In the genomic region with DNA sequence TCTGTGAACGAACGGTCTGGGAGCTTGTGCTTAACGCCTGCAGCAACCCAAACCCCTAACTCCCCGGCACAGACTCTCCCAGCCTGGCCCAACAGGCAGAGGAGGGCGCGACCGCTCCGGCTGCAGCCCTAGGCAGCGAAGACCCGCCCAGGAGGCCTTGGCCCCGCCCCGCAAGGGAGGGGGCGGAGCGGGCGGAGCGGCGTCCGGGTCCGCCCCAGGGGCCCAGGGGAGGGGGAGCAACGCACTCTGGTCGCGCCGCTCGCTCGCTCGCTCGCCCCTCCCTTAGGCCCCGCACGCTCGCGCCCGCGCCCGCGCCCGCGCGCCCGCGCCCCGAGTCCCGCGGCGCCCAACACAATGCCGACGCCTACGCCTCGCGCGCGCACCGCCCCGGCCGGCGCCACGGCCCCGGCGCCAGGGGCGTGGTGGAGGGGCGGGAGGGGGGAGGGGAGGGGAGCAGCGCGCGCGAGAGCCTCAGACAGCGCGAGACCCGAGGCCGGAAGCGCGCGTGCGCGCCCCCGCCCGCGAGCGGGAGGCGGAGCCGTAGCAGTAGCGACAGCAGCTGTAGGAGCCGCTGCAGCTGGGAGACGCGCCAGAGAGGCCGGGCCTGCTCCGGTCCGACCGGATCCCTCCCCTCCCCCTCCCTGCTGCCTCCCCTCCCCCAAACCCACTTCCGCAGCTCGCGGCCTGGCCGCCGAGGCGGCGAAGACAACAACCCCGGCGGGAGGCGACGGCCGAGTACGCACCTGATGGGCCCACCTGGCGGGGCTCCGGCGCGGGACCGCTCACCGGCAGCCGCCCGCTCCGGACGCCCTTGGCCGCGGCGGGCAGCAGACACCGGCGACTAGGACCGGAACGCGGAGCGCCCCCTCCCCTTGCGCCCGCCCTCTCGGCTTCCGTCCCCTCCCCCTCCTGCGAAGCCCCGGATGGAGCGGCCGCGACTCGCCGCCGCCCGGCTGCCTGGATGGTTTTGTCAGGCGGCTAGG, we compare ENCODE assay signal across 8 mouse cellular contexts. TPM values are rescaled to one million over a fixed set of nuclear protein-coding genes. Genes with fewer than 3 reads are reported as not detected.
DNase-seq lines count a peak whose midpoint lies in the region; ATAC-seq and TF ChIP-seq lines count a peak whose summit lies in the region.

No protein-coding gene starts in this region.

- TF ChIP-seq CTCF in liver, embryonic 14.5 days (IDR thresholded peaks at IDR 0.05; ENCODE audit: low read depth): peak; percentile 38
- 0 out of 2 replicates have a peak, but pooled peaks have one; percentile 23 for TF ChIP-seq CTCF in stomach, postnatal 0 days (IDR thresholded peaks at IDR 0.05; ENCODE audit: low read depth)

- peak overlapping the region; percentile 85 for H3K4me2 ChIP-seq in heart, embryonic 15.5 days
- peak overlapping the region; percentile 86 for H3K4me2 ChIP-seq in liver, embryonic 14.5 days (ENCODE audit: low read depth)
- H3K4me2 ChIP-seq in neural tube, embryonic 11.5 days (ENCODE audit: low read depth): peak overlapping the region; percentile 91
- peak overlapping the region; percentile 88 for H3K4me2 ChIP-seq in stomach, postnatal 0 days (replicated peaks; ENCODE audit: low read depth)

- no peaks in the 10 kb centered on the region for H3K9me3 ChIP-seq in heart, embryonic 15.5 days (replicated peaks)
- no peaks in the 10 kb centered on the region for H3K9me3 ChIP-seq in liver, embryonic 14.5 days (ENCODE audit: control insufficient read depth, low read length)
- no peaks in the 10 kb centered on the region for H3K9me3 ChIP-seq in neural tube, embryonic 11.5 days (ENCODE audit: control insufficient read depth, low read length)
- H3K9me3 ChIP-seq in stomach, postnatal 0 days (ENCODE audit: control insufficient read depth, low read length): no peaks in the 10 kb centered on the region

- no peaks in the 10 kb centered on the region for H3K27me3 ChIP-seq in heart, embryonic 15.5 days
- H3K27me3 ChIP-seq in liver, embryonic 14.5 days (ENCODE audit: control insufficient read depth, insufficient read depth, low read length): no peaks in the 10 kb centered on the region
- no peaks in the 10 kb centered on the region for H3K27me3 ChIP-seq in neural tube, embryonic 11.5 days (ENCODE audit: control insufficient read depth, insufficient read depth, low read length)
- H3K27me3 ChIP-seq in stomach, postnatal 0 days (ENCODE audit: control insufficient read depth, insufficient read depth, low read length): no peaks in the 10 kb centered on the region

- peaks cover 49% of the 10 kb centered on the region for H3K4me1 ChIP-seq in heart, embryonic 15.5 days (replicated peaks)
- H3K4me1 ChIP-seq in liver, embryonic 14.5 days (replicated peaks; ENCODE audit: control insufficient read depth in 2 of 2, insufficient read depth in 2 of 2, low read length in 1 of 2): peaks cover 26 to 41% of the 10 kb centered on the region in 2 experiments
- peaks cover 17% of the 10 kb centered on the region for H3K4me1 ChIP-seq in neural tube, embryonic 11.5 days (ENCODE audit: control insufficient read depth, insufficient read depth, low read length)
- H3K4me1 ChIP-seq in stomach, postnatal 0 days (replicated peaks; ENCODE audit: control insufficient read depth, insufficient read depth): peaks cover 11% of the 10 kb centered on the region

- DNase-seq in c-Kit-negative CD71-positive TER-119-positive erythroid progenitor cells, embryonic 14.5 days (ENCODE audit: low read depth, low spot score): peak; percentile 90
- DNase-seq in fibroblast of lung, adult 2 months (ENCODE audit: low read depth): peak; percentile 85
- peak; percentile 95 to 99 for DNase-seq in kidney, postnatal 25 days
- DNase-seq in liver, embryonic 14.5 days (ENCODE audit: low read depth in 3 of 3, low spot score in 3 of 3): peak; percentile 86 to 87 (median 86)
- peak; percentile 99 for DNase-seq in neural tube, embryonic 11.5 days (ENCODE audit: low spot score)
- DNase-seq in stomach, postnatal 0 days (ENCODE audit: low spot score): peak; percentile 98

- peak overlapping the region; percentile 90 for H3K4me3 ChIP-seq in heart, embryonic 15.5 days
- peak overlapping the region; percentile 89 to 96 for H3K4me3 ChIP-seq in liver, embryonic 14.5 days (ENCODE audit: insufficient read depth in 1 of 2, low read depth in 2 of 2, low read length in 2 of 2)
- H3K4me3 ChIP-seq in neural tube, embryonic 11.5 days (ENCODE audit: low read depth, low read length): peak overlapping the region; percentile 100
- peak overlapping the region; percentile 97 for H3K4me3 ChIP-seq in stomach, postnatal 0 days (ENCODE audit: low read depth, low read length)

- no peak for TF ChIP-seq EP300 in liver, embryonic 14.5 days (IDR thresholded peaks at IDR 0.05; ENCODE audit: low read depth)
- no peak for TF ChIP-seq EP300 in stomach, postnatal 0 days (optimal IDR thresholded peaks at IDR 0.05)

- WGBS in heart, embryonic 15.5 days: under 1% methylated on average over 82 of the region's 133 CpGs
- under 1% methylated on average over 100 of the region's 133 CpGs for WGBS in liver, embryonic 14.5 days (ENCODE audit: insufficient replicate concordance)
- WGBS in neural tube, embryonic 11.5 days: 0% methylated on average over 29 of the region's 133 CpGs
- WGBS in stomach, postnatal 0 days: 0% methylated on average over 48 of the region's 133 CpGs

- H3K9ac ChIP-seq in heart, embryonic 15.5 days: peak overlapping the region; percentile 91
- H3K9ac ChIP-seq in liver, embryonic 14.5 days (replicated peaks): peak overlapping the region; percentile 88
- H3K9ac ChIP-seq in neural tube, embryonic 11.5 days (ENCODE audit: low read length): peak overlapping the region; percentile 98
- peak overlapping the region; percentile 99 for H3K9ac ChIP-seq in stomach, postnatal 0 days (ENCODE audit: low read length)

- H3K36me3 ChIP-seq in heart, embryonic 15.5 days: no peaks in the 10 kb centered on the region
- H3K36me3 ChIP-seq in liver, embryonic 14.5 days (replicated peaks; ENCODE audit: control insufficient read depth, insufficient read depth, low read depth): no peaks in the 10 kb centered on the region
- no peaks in the 10 kb centered on the region for H3K36me3 ChIP-seq in neural tube, embryonic 11.5 days (ENCODE audit: control insufficient read depth, insufficient read depth, low read length)
- no peaks in the 10 kb centered on the region for H3K36me3 ChIP-seq in stomach, postnatal 0 days (ENCODE audit: control insufficient read depth, insufficient read depth, low read length)

- peak overlapping the region; percentile 99 for H3K27ac ChIP-seq in heart, embryonic 15.5 days
- peak overlapping the region; percentile 92 for H3K27ac ChIP-seq in liver, embryonic 14.5 days
- peak overlapping the region; percentile 99 for H3K27ac ChIP-seq in neural tube, embryonic 11.5 days (ENCODE audit: low read depth, low read length)
- peak overlapping the region; percentile 100 for H3K27ac ChIP-seq in stomach, postnatal 0 days (replicated peaks)

- peak; percentile 76 for ATAC-seq in CD4-positive, CD25-positive, alpha-beta regulatory T cell, adult 4 months
- ATAC-seq in heart, embryonic 15.5 days (replicated peaks; ENCODE audit: insufficient number of reproducible peaks, insufficient read depth, low FRiP score, low read depth): peak; percentile 93
- peak; percentile 89 for ATAC-seq in liver, embryonic 14.5 days (ENCODE audit: insufficient read depth)
- peak; percentile 90 for ATAC-seq in neural tube, embryonic 11.5 days (ENCODE audit: insufficient read depth, low FRiP score, low TSS enrichment)
- peak; percentile 92 for ATAC-seq in stomach, postnatal 0 days (ENCODE audit: low FRiP score, low TSS enrichment)

RNA-seq across cellular contexts. Expression of gene Zbtb2, which starts 1.0 kb away (rescaled TPM):
- polyA plus RNA-seq in CD4-positive, CD25-positive, alpha-beta regulatory T cell, adult 4 months (2017; shearing (Covaris generic)): 10 to 100 TPM; 10.2 to 10.5 TPM
- polyA plus RNA-seq in heart, embryonic 15.5 days (2015; fragmentation: Nextera tagmentation; extraction: Ambion mirVana): 7.8 and 9.8 TPM in 2 replicates
- polyA plus RNA-seq in liver, embryonic 14.5 days (2012; rRNA removed): 2.9 and 3.1 TPM in 2 replicates
- polyA plus RNA-seq in liver, embryonic 14.5 days (2014; fragmentation: Nextera tagmentation; extraction: Ambion mirVana): 3.0 and 4.7 TPM in 2 replicates
- polyA plus RNA-seq in neural tube, embryonic 11.5 days (2014; fragmentation: Nextera tagmentation; extraction: Ambion mirVana): 20.3 and 22.3 TPM in 2 replicates
- 5.3 and 5.8 TPM in 2 replicates for polyA plus RNA-seq in stomach, postnatal 0 days (2015; fragmentation: Nextera tagmentation; extraction: Ambion mirVana)

RNA-seq across cellular contexts. Expression of gene Rmnd1, which starts 45.3 kb away (rescaled TPM):
- polyA plus RNA-seq in CD4-positive, CD25-positive, alpha-beta regulatory T cell, adult 4 months (2017; shearing (Covaris generic)): 10 to 100 TPM; 62.6 to 68.9 TPM
- polyA plus RNA-seq in heart, embryonic 15.5 days (2015; fragmentation: Nextera tagmentation; extraction: Ambion mirVana): 93.3 and 93.4 TPM in 2 replicates
- polyA plus RNA-seq in liver, embryonic 14.5 days (2012; rRNA removed): 17.2 and 19.8 TPM in 2 replicates
- polyA plus RNA-seq in liver, embryonic 14.5 days (2014; fragmentation: Nextera tagmentation; extraction: Ambion mirVana): 18.0 and 19.3 TPM in 2 replicates
- polyA plus RNA-seq in neural tube, embryonic 11.5 days (2014; fragmentation: Nextera tagmentation; extraction: Ambion mirVana): 47.6 and 49.7 TPM in 2 replicates
- polyA plus RNA-seq in stomach, postnatal 0 days (2015; fragmentation: Nextera tagmentation; extraction: Ambion mirVana): 16.6 and 19.3 TPM in 2 replicates

RNA-seq across cellular contexts. Expression of gene Armt1, which starts 45.4 kb away (rescaled TPM):
- polyA plus RNA-seq in CD4-positive, CD25-positive, alpha-beta regulatory T cell, adult 4 months (2017; shearing (Covaris generic)): 10 to 100 TPM; 30.3 to 41.4 TPM
- 14.0 and 14.6 TPM in 2 replicates for polyA plus RNA-seq in heart, embryonic 15.5 days (2015; fragmentation: Nextera tagmentation; extraction: Ambion mirVana)
- polyA plus RNA-seq in liver, embryonic 14.5 days (2012; rRNA removed): 8.9 and 12.8 TPM in 2 replicates
- polyA plus RNA-seq in liver, embryonic 14.5 days (2014; fragmentation: Nextera tagmentation; extraction: Ambion mirVana): 14.1 and 16.1 TPM in 2 replicates
- 26.3 and 27.2 TPM in 2 replicates for polyA plus RNA-seq in neural tube, embryonic 11.5 days (2014; fragmentation: Nextera tagmentation; extraction: Ambion mirVana)
- polyA plus RNA-seq in stomach, postnatal 0 days (2015; fragmentation: Nextera tagmentation; extraction: Ambion mirVana): 7.5 and 8.1 TPM in 2 replicates

Comparison
In these comparisons a context has a peak if more than half of its experiments do, and no peak if none do; other contexts are left out.
1. Peak in every context shown above with its lines: DNase-seq, ATAC-seq, H3K4me3 ChIP-seq and H3K27ac ChIP-seq.